Mouse (Mus musculus) kidney, postnatal 0 days (tissue): ENCODE results near the gene Mnt. TPM values are rescaled to one million over a fixed set of nuclear protein-coding genes. Genes with fewer than 3 reads are reported as not detected.

Source experiments
- ATAC-seq: fragments of 200-750 bp; cut with Nextera tagmentation; replicated peaks from 2 replicates; pipeline ENCODE4 v1.8.0; 2017; ENCODE audit warnings: low read depth, moderate number of reproducible peaks, moderate TSS enrichment, moderate library complexity; ENCODE audit not compliant: low FRiP score
- DNase-seq: peaks from one replicate; pipeline ENCODE4 v3.0.0-alpha.2; 2016; ENCODE audit warnings: low spot score
- H3K27ac ChIP-seq: fragments of 300-500 bp; sonication (generic); 2 replicates; pipeline ENCODE4 v1.5.1; 2014; ENCODE audit warnings: mild to moderate bottlenecking
- H3K27me3 ChIP-seq: fragments of 300-500 bp; sonication (generic); 2 replicates; pipeline ENCODE4 v1.6.1; 2014; ENCODE audit warnings: low read length, mixed read lengths; ENCODE audit not compliant: insufficient read depth
- H3K36me3 ChIP-seq: fragments of 300-500 bp; sonication (generic); 2 replicates; pipeline ENCODE4 v1.6.1; 2014; ENCODE audit warnings: low read length, mixed read lengths; ENCODE audit not compliant: insufficient read depth
- H3K4me1 ChIP-seq: fragments of 300-500 bp; sonication (generic); replicated peaks from 2 replicates; pipeline ENCODE4 v1.6.1; 2014; ENCODE audit warnings: antibody characterized with exemption, low read length, mixed read lengths; ENCODE audit not compliant: insufficient read depth
- H3K4me2 ChIP-seq: fragments of 300-500 bp; sonication (generic); 2 replicates; pipeline ENCODE4 v1.6.1; 2014; ENCODE audit warnings: mild to moderate bottlenecking, low read length, moderate library complexity, mixed read lengths
- H3K4me3 ChIP-seq: fragments of 300-500 bp; sonication (generic); replicated peaks from 2 replicates; pipeline ENCODE4 v1.5.1; 2014; ENCODE audit warnings: low read depth, low read length
- H3K9ac ChIP-seq: fragments of 300-500 bp; sonication (generic); 2 replicates; pipeline ENCODE4 v1.6.1; 2014; ENCODE audit warnings: low read depth, low read length
- H3K9me3 ChIP-seq: fragments of 300-500 bp; sonication (generic); replicated peaks from 2 replicates; pipeline ENCODE4 v1.6.1; 2016; ENCODE audit warnings: low read length, inconsistent platforms, mixed read lengths
- CTCF ChIP-seq: IDR thresholded peaks from 2 replicates; pipeline ENCODE4 v1.5.1; 2016; ENCODE audit warnings: antibody characterized with exemption, low read depth, mild to moderate bottlenecking, moderate library complexity
- WGBS: fragments of 180-500 bp; shearing (Covaris S2); extraction: QIAGEN DNeasy Blood & Tissue Kit; methylation state at CpG from one replicate; pipeline ENCODE4 v1.1.7; 2014; 5-methylcytosine and 5-hydroxymethylcytosine counted together
- polyA plus RNA-seq: library from polyadenylated mRNA; unstranded; fragments of >200 nt; fragmentation: Nextera tagmentation; extraction: Ambion mirVana; gene quantifications from 2 replicates; pipeline ENCODE4 v1.2.1, GENCODE M21; 2015

Mnt gene
- polyA plus RNA-seq, 1 experiment from 2014 or later: 5.7 TPM

DNA sequence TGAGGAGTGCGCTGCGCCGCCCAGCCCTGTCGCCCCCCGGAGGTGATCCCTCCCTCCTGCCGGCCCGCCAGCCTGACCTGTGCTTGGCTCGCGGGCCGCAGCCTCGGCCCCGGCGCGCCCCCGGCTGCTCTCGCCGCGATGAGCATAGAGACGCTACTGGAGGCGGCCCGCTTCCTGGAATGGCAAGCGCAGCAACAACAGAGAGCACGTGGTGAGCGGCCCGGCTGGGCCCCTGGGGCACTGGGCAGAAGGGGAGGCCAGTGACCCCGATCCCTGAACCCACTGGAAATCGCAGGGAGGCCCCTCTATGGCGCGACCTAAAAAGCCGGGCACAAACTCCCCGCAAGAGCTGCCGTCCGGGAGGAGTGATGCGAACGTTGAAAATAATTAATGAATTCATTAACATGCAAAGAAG lies 478 bp downstream of the Mnt start:
- ATAC-seq: no peak
- H3K4me2 ChIP-seq: peak overlapping the region; percentile 78
- H3K4me1 ChIP-seq: peaks cover 44% of the 10 kb centered on the region
- no peak for TF ChIP-seq CTCF
- H3K4me3 ChIP-seq: peak overlapping the region; percentile 86
- H3K27ac ChIP-seq: peak overlapping the region; percentile 97
- WGBS: under 1% methylated on average over 35 of the region's 35 CpGs
- H3K9ac ChIP-seq: peak overlapping the region; percentile 93
- H3K27me3 ChIP-seq: no peaks in the 10 kb centered on the region
- no peaks in the 10 kb centered on the region for H3K36me3 ChIP-seq
- DNase-seq: peak; percentile 72
- H3K9me3 ChIP-seq: no peaks in the 10 kb centered on the region

DNA sequence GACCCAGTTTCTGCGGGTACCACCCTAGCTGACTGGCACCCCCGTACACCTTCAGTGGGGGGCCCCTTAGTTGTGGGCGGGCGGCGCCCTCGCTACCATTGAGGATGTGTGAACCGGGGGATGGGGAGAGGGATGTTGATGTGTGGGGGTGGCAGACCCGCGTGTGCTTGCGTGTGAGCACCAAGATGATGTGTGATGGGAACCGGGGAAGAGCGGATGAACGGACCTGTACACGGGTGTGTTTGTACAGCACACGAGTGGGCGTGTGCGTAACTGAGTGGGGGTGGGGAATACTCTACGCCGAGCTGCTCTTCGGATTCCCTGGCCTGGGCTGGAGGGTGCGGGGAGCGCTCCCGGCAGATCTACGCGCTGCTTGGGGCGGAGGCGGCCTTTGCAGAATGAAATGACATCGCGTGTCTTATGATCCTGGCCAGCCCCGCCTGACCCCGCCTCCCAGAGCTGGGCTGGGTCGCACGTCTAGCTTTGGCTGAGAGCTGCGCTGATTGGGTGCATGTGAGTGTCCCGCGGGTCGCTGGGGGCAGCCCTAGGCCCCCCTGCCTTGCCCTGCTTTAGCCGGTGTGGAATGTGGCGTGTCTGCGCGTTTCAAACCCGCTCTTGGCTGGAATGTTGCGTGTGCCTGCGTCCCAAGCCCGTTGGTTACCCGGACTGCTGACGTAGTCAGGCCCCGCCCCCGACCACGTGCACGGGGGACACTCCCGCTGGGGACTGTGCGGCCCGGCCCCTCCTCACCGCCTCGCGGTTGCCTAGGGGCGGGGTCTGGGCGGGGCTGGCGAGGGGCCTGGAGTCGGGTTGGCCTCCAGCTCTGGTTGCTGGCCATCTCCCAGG lies 1.1 kb downstream of the Mnt start:
- whole genome bisulfite sequencing: under 1% methylated on average over 61 of the region's 61 CpGs
- Histone ChIP-seq H3K27me3 (no peaks in the 10 kb centered on the region), H3K4me2 (peak overlapping the region; percentile 78), H3K4me1 (peaks cover 38% of the 10 kb centered on the region), H3K36me3 (no peaks in the 10 kb centered on the region), H3K27ac (peak overlapping the region; percentile 97), H3K9me3 (no peaks in the 10 kb centered on the region), H3K4me3 (peak overlapping the region; percentile 86), H3K9ac (peak overlapping the region; percentile 93)
- ATAC-seq (peak; percentile 87), DNase-seq (peak; percentile 98)
- no peak for TF ChIP-seq CTCF

DNA sequence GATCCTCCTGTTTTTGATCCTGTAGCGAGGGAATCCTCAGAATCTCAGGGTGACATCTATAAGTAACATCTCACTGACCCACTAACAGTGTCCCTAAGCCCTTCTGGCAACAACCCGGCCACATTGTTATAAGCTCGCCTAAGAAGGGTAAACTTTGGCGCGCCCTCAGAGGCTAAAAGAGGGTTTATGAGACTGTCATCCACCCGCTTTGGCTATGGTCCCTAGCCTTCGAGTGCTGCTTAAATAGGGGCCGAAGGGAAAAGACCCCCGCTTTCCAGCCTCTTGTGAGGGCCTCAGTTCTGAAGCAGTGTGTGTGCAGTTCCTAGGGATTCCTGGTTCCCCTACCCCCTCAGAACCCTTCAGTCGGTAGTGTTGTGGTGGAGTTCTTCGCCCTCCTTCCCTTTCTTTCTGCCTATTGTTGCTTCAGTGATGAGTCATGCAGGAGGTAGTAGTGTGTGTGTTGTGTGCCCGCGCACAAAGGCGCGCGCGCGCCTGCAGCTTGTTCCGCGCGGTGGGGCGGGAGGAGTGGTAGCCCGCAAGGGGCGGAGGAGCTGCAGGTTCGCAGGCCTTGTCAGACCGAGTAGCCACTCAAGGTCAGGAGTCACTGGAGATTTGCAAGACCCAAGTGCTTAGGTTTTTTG lies 1.9 kb downstream of the Mnt start:
- H3K36me3 ChIP-seq: no peaks in the 10 kb centered on the region
- H3K9ac ChIP-seq: peak overlapping the region; percentile 59
- peak overlapping the region; percentile 78 for H3K4me2 ChIP-seq
- peaks cover 41% of the 10 kb centered on the region for H3K4me1 ChIP-seq
- no peak for TF ChIP-seq CTCF
- 1% methylated on average over 26 of the region's 26 CpGs for WGBS
- DNase-seq (peak; percentile 74), ATAC-seq (no peak)
- no peaks in the 10 kb centered on the region for H3K27me3 ChIP-seq
- peak overlapping the region; percentile 86 for H3K4me3 ChIP-seq
- H3K27ac ChIP-seq: peak overlapping the region; percentile 97
- no peaks in the 10 kb centered on the region for H3K9me3 ChIP-seq

DNA sequence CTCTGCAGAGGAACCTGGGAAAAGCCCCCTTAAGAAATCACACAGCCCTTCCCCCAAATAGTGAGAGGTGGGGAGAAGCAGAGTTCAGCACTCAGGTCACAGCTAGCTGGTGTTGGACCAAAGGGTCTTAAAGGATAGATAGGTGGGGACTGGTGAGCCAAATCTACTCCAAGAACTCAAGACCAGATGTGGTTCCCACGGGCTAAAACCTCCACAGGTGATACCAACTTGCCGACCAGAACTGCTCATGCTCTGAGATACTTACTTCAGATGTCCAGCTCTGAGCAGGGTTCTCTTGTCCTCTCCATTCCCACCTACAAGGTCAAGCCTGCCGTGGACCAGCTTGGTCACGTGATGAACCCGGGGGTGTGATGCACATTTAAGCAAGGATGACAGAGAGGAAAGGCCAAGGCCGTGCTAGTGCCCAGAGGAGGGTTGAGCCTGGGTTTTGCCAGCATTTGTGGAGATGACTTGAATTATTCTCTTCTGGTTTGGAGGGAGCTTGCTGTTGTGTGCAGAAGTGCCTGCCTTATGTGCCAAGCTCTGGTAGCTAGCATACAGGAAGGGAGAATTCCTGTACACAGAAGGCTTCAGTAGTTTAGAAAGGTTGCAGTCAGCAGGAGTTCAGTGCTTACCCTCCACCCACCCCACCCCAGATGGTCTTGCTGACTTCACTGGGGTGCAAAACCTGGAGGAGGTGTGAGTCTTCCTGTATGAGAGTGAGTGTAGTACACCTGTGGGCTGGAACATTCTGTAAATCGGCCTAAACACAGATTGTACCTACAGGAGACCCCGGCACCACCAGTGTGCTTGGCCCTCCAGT lies 3.0 kb downstream of the Mnt start:
- Histone ChIP-seq H3K9ac (no peak overlapping the region), H3K4me3 (no peak overlapping the region), H3K27ac (peak overlapping the region; percentile 97), H3K27me3 (no peaks in the 10 kb centered on the region), H3K4me1 (peaks cover 34% of the 10 kb centered on the region), H3K9me3 (no peaks in the 10 kb centered on the region), H3K36me3 (no peaks in the 10 kb centered on the region), H3K4me2 (peak overlapping the region; percentile 78)
- TF ChIP-seq CTCF: no peak
- ATAC-seq (no peak), DNase-seq (no peak)
- WGBS: 63% methylated on average over 8 of the region's 8 CpGs

DNA sequence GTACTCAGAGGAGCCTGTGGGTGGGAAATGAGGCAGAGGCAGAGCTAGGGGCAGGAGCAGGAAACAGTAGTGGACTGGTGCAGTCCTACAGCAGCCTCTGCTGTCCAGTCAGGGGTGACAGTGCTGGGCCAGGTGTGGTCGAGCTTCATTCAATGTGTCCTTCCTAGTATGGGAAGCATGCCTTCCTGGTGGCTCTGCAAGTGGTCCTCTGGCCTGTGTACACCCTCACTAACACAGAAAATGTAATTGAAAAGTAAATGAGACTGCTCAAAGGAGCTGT lies 3.6 kb downstream of the Mnt start:
- Histone ChIP-seq H3K9ac (no peak overlapping the region), H3K27ac (peak overlapping the region; percentile 97), H3K4me2 (no peak overlapping the region), H3K9me3 (no peaks in the 10 kb centered on the region), H3K36me3 (no peaks in the 10 kb centered on the region), H3K4me3 (no peak overlapping the region), H3K27me3 (no peaks in the 10 kb centered on the region), H3K4me1 (peaks cover 30% of the 10 kb centered on the region)
- no peak for ATAC-seq
- 27% methylated on average over 1 of the region's 1 CpGs for whole genome bisulfite sequencing
- no peak for TF ChIP-seq CTCF
- no peak for DNase-seq

DNA sequence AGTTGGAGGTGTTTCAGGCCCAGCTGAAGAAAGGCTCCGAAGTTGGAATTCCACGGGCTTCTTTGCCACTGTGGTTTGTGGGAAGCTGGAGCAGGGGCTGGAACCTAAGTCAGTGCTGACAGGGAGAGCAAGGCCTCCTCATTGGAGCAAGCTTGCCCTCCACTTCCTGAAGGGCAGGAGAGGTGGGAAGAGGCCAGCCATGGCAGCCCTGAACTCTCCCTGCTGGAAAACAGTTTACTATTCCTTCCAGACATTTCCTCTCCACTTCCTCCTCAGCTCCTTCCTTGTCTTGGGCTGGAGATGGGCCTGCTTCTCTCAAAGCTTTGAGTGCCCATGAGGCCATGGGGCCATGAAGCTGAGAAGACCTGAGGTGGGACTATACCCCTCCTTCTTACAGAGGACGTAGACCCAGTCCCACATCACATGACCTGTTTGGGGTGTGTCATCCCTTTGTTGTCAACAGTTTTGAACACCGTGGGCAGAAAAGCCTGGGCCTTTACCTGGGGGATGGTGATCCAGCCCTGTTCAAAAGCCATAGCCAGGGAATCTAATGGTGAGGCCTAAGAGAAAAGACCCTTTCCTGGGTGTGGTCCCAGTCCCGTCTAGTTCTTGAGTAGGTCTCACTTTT lies 4.0 kb downstream of the Mnt start:
- ATAC-seq: no peak
- Histone ChIP-seq H3K4me2 (no peak overlapping the region), H3K36me3 (peaks cover 2% of the 10 kb centered on the region; the same call in 1 of the 2 replicates), H3K9me3 (no peaks in the 10 kb centered on the region), H3K4me3 (no peak overlapping the region), H3K9ac (no peak overlapping the region), H3K27me3 (no peaks in the 10 kb centered on the region), H3K4me1 (peaks cover 33% of the 10 kb centered on the region), H3K27ac (peak overlapping the region; percentile 97)
- DNase-seq: no peak
- WGBS: 39% methylated on average over 5 of the region's 5 CpGs
- TF ChIP-seq CTCF: no peak
